Mouse (Mus musculus) forebrain, postnatal 0 days (tissue): ENCODE results near the gene Ift80. TPM values are rescaled to one million over a fixed set of nuclear protein-coding genes. Genes with fewer than 3 reads are reported as not detected.

Source experiments
- ATAC-seq: fragments of 200-750 bp; cut with Nextera tagmentation; 2 replicates; pipeline ENCODE4 v1.8.0; 2017; ENCODE audit warnings: mild to moderate bottlenecking, moderate library complexity
- DNase-seq: peaks from one replicate; pipeline ENCODE4 v3.0.0-alpha.2; 2015
- H3K27ac ChIP-seq: fragments of 300-500 bp; sonication (generic); 2 replicates; pipeline ENCODE4 v1.5.1; 2014; ENCODE audit warnings: low read depth, mild to moderate bottlenecking, antibody characterized with exemption, low read length, moderate library complexity, mixed read lengths
- H3K27me3 ChIP-seq: fragments of 300-500 bp; sonication (generic); 2 replicates; pipeline ENCODE4 v1.6.1; 2014; ENCODE audit warnings: mild to moderate bottlenecking, low read length, mixed read lengths; ENCODE audit not compliant: insufficient read depth
- H3K36me3 ChIP-seq: fragments of 300-500 bp; sonication (generic); 2 replicates; pipeline ENCODE4 v1.6.1; 2014; ENCODE audit warnings: mild to moderate bottlenecking, moderate library complexity; ENCODE audit not compliant: insufficient read depth
- H3K4me1 ChIP-seq: fragments of 300-500 bp; sonication (generic); 2 replicates; pipeline ENCODE4 v1.6.1; 2014; ENCODE audit warnings: antibody characterized with exemption; ENCODE audit not compliant: insufficient read depth
- H3K4me2 ChIP-seq: fragments of 300-500 bp; sonication (generic); 2 replicates; pipeline ENCODE4 v1.6.1; 2014; ENCODE audit warnings: low read depth, mild to moderate bottlenecking, moderate library complexity
- H3K4me3 ChIP-seq: fragments of 300-500 bp; sonication (generic); 2 replicates; pipeline ENCODE4 v1.5.1; 2014; ENCODE audit warnings: low read depth, low read length, mixed read lengths
- H3K9ac ChIP-seq: fragments of 300-500 bp; sonication (generic); 2 replicates; pipeline ENCODE4 v1.6.1; 2014; ENCODE audit warnings: mild to moderate bottlenecking
- H3K9me3 ChIP-seq: fragments of 300-500 bp; sonication (generic); 2 replicates; pipeline ENCODE4 v1.6.1; 2016; ENCODE audit warnings: low read length
- CTCF ChIP-seq: sonication (generic); IDR thresholded peaks from 2 replicates; pipeline ENCODE4 v1.5.1; 2016; ENCODE audit warnings: antibody characterized with exemption, control low read depth, low read depth
- WGBS: fragments of 180-500 bp; shearing (Covaris S2); extraction: QIAGEN DNeasy Blood & Tissue Kit; methylation state at CpG from one replicate; pipeline ENCODE4 v1.1.7; 2014; 5-methylcytosine and 5-hydroxymethylcytosine counted together
- polyA plus RNA-seq: library from polyadenylated mRNA; unstranded; fragments of >200 nt; fragmentation: Nextera tagmentation; extraction: Ambion mirVana; gene quantifications from 2 replicates; pipeline ENCODE4 v1.2.1, GENCODE M21; 2015
- total RNA-seq: library from RNA; depleted of rRNA; stranded (reverse); fragments of >200 nt; gene quantifications from 2 replicates; pipeline ENCODE4 v1.2.3, GENCODE M21; 2014

Gene Ift80
- total and polyA plus RNA-seq, 2 experiments from 2014 or later = 3.8 to 8.9 TPM

- no peak overlapping the region for H3K4me2 ChIP-seq
- WGBS = 96% methylated on average over 3 of the region's 3 CpGs
- no peaks in the 10 kb centered on the region for H3K4me1 ChIP-seq
- no peak for ATAC-seq
- no peak for DNase-seq
- peaks cover 7% of the 10 kb centered on the region; the same call in 1 of the 2 replicates for H3K36me3 ChIP-seq
- no peak for TF ChIP-seq CTCF
- H3K9me3 ChIP-seq = no peaks in the 10 kb centered on the region
- H3K27me3 ChIP-seq = no peaks in the 10 kb centered on the region
- no peak overlapping the region for H3K9ac ChIP-seq
- H3K27ac ChIP-seq = no peak overlapping the region
- H3K4me3 ChIP-seq = no peak overlapping the region
These were observed 12.8 kb upstream of the Ift80 start for GRCm38 (mm10) chr3:69017181-69017580.

GRCm38 (mm10) chr3:69008873-69009272, 4.5 kb upstream of the Ift80 start:
- 75% methylated on average over 2 of the region's 2 CpGs for WGBS
- no peak overlapping the region for H3K27ac ChIP-seq

DNA sequence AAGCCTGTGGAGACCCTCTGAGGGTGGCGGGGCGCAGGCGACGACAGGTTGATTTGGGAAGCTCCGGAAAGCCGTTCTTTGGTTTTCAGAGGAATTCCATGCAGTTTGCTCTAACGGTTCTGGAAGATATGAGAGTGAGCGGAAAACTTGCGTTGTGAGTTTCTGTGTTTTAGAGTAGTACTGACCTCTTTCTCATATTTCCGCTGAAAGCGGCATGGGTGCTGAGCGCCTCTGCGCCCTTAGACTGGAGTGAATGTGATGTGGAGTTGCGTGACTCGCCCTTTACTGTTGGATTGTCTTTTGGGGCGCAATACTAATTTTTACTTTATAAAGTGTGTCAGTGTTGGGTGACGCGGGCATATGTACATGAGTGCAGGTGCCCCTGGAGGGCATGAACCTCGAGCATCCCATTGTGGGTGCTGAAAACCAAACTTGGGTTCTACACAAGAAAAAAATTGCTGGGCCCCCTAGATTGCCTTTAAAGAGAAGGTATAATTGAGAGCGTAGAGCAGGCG, 1.9 kb upstream of the Ift80 start:
- Histone ChIP-seq H3K27ac (0 out of 2 replicates have a peak overlapping the region, but pooled peaks have one; percentile 75), H3K9ac (peak overlapping the region; percentile 56), H3K27me3 (no peaks in the 10 kb centered on the region), H3K4me2 (peak overlapping the region; percentile 90), H3K4me3 (peak overlapping the region; percentile 91), H3K9me3 (no peaks in the 10 kb centered on the region), H3K36me3 (no peaks in the 10 kb centered on the region), H3K4me1 (peaks cover 9% of the 10 kb centered on the region; the same call in 1 of the 2 replicates)
- DNase-seq = no peak
- 3% methylated on average over 21 of the region's 21 CpGs for WGBS
- ATAC-seq = no peak
- TF ChIP-seq CTCF = no peak

More at GRCm38 (mm10) chr3:69008873-69009272, 4.5 kb upstream of the Ift80 start:
- no peak for TF ChIP-seq CTCF
- H3K27me3 ChIP-seq = no peaks in the 10 kb centered on the region
- no peak overlapping the region for H3K9ac ChIP-seq
- DNase-seq (no peak), ATAC-seq (no peak)
- no peak overlapping the region for H3K4me3 ChIP-seq
- no peak overlapping the region for H3K4me2 ChIP-seq
- H3K4me1 ChIP-seq = peaks cover 9% of the 10 kb centered on the region; the same call in 1 of the 2 replicates
- H3K9me3 ChIP-seq = no peaks in the 10 kb centered on the region
- no peaks in the 10 kb centered on the region for H3K36me3 ChIP-seq

DNA sequence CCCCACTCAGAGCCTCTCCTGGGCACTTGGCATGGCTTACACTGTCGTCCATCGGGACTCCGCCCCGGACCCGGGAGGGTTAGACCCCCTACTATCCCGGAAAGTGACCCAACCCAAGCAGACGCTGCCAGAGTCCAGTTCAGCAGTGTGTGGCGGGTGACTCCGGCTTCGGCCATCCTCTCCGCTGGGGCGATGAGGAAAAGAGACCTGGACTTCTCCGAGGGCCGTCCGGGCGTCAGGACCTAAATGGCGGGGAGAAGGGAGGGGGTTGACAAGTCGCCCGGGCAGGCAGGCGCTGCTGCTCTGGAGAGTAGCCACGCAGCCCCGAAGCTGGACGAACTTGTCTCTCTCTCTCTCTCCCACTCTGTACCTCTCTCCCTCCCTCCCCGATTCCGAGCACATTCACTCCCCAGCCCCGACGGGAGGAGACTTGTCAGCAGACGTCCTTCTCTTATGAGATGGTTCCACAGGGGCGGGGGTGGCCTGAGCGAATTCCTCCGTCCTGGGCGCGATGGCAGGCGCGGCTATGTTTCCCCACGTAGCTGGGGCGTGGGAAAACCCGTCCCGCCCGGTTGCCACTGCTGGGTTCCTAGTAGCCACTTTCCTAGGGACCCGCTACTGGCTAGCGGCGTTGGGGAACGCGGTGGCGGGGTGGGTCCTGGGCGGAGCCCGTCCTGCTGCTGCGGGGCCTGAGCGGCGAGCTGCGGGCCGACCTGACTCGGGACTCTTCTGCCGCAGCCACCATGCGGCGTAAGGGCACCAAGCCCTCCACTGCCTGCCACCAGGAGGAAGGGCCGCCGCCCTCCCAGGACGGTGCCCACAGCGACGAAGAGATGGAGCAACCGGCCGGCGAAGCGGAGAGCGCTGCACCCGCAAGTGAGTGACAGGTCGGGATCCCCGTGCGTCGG, 1.2 kb upstream of the Ift80 start:
- Histone ChIP-seq H3K27ac (peak overlapping the region; percentile 75), H3K27me3 (no peaks in the 10 kb centered on the region), H3K4me3 (peak overlapping the region; percentile 91), H3K4me2 (peak overlapping the region; percentile 90), H3K9ac (peak overlapping the region; percentile 56), H3K36me3 (no peaks in the 10 kb centered on the region), H3K4me1 (peaks cover 9% of the 10 kb centered on the region; the same call in 1 of the 2 replicates), H3K9me3 (no peaks in the 10 kb centered on the region)
- ATAC-seq = peak; percentile 16
- peak; percentile 37 for TF ChIP-seq CTCF
- under 1% methylated on average over 72 of the region's 72 CpGs for WGBS
- DNase-seq = peak; percentile 50

GRCm38 (mm10) chr3:69004055-69004436, 324 bp downstream of the Ift80 start:
- WGBS = under 1% methylated on average over 7 of the region's 7 CpGs
- peak overlapping the region; percentile 91 for H3K4me3 ChIP-seq
- H3K9ac ChIP-seq = peak overlapping the region; percentile 51
- H3K4me1 ChIP-seq = peaks cover 9% of the 10 kb centered on the region; the same call in 1 of the 2 replicates
- peak; percentile 52 for TF ChIP-seq CTCF
- H3K4me2 ChIP-seq = peak overlapping the region; percentile 61
- DNase-seq = no peak
- H3K27ac ChIP-seq = peak overlapping the region; percentile 62; the same call in 1 of the 2 replicates
- no peaks in the 10 kb centered on the region for H3K27me3 ChIP-seq
- no peaks in the 10 kb centered on the region for H3K36me3 ChIP-seq
- H3K9me3 ChIP-seq = no peaks in the 10 kb centered on the region
- peak; percentile 12 for ATAC-seq

- 91% methylated on average over 4 of the region's 4 CpGs for WGBS
- no peak overlapping the region for H3K4me2 ChIP-seq
- ATAC-seq = no peak
- no peak overlapping the region for H3K9ac ChIP-seq
- no peaks in the 10 kb centered on the region for H3K9me3 ChIP-seq
- H3K27ac ChIP-seq = no peak overlapping the region
- H3K4me1 ChIP-seq = peaks cover 9% of the 10 kb centered on the region; the same call in 1 of the 2 replicates
- H3K4me3 ChIP-seq = no peak overlapping the region
- no peaks in the 10 kb centered on the region for H3K36me3 ChIP-seq
- H3K27me3 ChIP-seq = no peaks in the 10 kb centered on the region
- no peak for DNase-seq
- TF ChIP-seq CTCF = 0 out of 2 replicates have a peak, but pooled peaks have one; percentile 23
These were observed 1.6 kb downstream of the Ift80 start for GRCm38 (mm10) chr3:69002781-69003180.

GRCm38 (mm10) chr3:68986550-68986949, 17.8 kb downstream of the Ift80 start:
- H3K4me3 ChIP-seq = no peak overlapping the region
- DNase-seq = no peak
- H3K9ac ChIP-seq = no peak overlapping the region
- H3K4me1 ChIP-seq = no peaks in the 10 kb centered on the region
- no peak overlapping the region for H3K4me2 ChIP-seq
- ATAC-seq = no peak
- H3K27me3 ChIP-seq = no peaks in the 10 kb centered on the region
- no peaks in the 10 kb centered on the region for H3K9me3 ChIP-seq
- WGBS = 89% methylated on average over 2 of the region's 2 CpGs
- no peak for TF ChIP-seq CTCF
- H3K27ac ChIP-seq = no peak overlapping the region
- H3K36me3 ChIP-seq = peaks cover 3% of the 10 kb centered on the region; the same call in 1 of the 2 replicates
